Mouse (Mus musculus) spleen, adult 18-20 months (tissue): Measurements from ENCODE around the gene Gm20388.

Experiments used
- DNase-seq, 2 experiments: peaks; one replicate each; pipeline ENCODE4 v3.0.0; 2022; ENCODE audit warnings: mixed read lengths in 2 of 2

Gene Gm20388

GRCm38 (mm10) chr8:121934923-121935322 is 2024.3 kb downstream of the Gm20388 start:
- no peak for DNase-seq

- DNase-seq, result no peak
Measured at GRCm38 (mm10) chr8:121935341-121936294, 2025.0 kb downstream of the Gm20388 start.

- no peak for DNase-seq
Measured at GRCm38 (mm10) chr8:121936391-121936790, 2025.8 kb downstream of the Gm20388 start.

GRCm38 (mm10) chr8:121938732-121939131 is 2028.1 kb downstream of the Gm20388 start:
- no peak for DNase-seq

- no peak for DNase-seq
Measured at GRCm38 (mm10) chr8:121943057-121943540, 2032.5 kb downstream of the Gm20388 start.

DNA sequence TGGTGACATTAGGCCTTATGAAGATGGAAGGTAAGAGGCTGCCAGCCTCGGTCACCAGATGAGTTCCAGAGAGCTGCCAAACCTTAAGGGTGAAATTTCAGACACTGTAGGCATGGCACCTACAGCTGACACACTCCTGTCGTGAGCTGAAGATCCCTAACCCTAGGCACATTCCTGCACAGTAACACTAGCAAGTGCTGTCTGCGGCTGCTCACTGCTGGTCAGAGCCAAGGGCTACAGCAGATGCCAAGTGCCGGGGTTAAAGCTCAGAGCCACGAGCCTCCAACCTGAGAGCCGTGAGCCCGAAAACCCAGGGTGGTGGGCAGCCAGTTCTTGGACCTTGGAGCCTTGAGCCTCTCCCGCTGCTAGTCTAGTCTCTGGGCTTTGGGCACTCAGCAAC is 2033.1 kb downstream of the Gm20388 start:
- no peak for DNase-seq

- DNase-seq, result no peak
Measured at GRCm38 (mm10) chr8:121944831-121945230, 2034.2 kb downstream of the Gm20388 start, which contains the start of gene Car5a. Car5a (minus strand) TSS chr8:121944904.

GRCm38 (mm10) chr8:121946351-121946750 is 2035.7 kb downstream of the Gm20388 start:
- DNase-seq, result no peak

GRCm38 (mm10) chr8:121947047-121947752 is 2036.6 kb downstream of the Gm20388 start:
- no peak for DNase-seq

GRCm38 (mm10) chr8:121947753-121948141 is 2037.1 kb downstream of the Gm20388 start:
- peak; percentile 71 to 81 for DNase-seq

- no peak for DNase-seq
Measured at GRCm38 (mm10) chr8:121948321-121949145, 2037.9 kb downstream of the Gm20388 start.

GRCm38 (mm10) chr8:121949222-121949800 is 2038.7 kb downstream of the Gm20388 start, which contains the start of gene Banp:
Banp (plus strand) TSS chr8:121949750.
- no peak for DNase-seq

DNA sequence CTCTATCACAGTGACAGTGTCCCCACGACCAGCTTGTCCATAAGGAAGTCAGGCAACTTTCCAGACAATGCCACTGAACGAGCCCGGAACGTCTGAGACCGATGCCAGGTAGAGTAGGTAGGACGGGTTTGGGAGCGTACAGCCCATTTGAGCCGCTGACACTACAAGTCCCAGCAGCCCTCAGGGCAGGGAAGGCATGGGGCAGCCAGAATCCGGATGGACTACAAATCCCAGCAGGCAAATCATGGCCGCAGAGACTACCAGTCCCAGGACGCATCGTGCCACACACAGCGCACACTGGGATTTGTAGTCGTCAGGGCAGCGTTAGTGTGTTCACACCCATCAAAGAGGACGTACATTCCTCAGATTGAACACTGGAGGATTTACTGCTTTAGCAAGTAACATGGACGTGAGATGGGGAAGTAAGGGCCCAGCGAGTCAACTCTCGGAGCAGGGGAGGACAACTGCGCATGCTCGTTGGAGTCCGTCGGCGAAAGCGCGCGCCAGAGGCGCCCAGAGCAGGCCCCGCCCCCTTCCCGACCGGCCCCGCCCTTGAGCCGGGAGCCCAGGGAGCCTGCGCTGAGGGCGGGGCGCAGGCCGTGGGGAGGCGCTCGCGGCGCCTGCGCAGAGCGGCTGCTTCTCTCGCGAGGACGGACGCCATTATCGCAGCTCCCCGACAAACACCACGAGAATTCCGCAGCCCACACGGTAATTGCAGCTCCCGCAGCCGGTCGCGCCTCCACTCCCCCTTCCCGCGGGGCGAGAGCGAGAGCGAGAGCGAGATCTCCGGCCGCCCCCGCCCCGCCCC is 2039.5 kb downstream of the Gm20388 start:
- DNase-seq, result peak; percentile 98 to 99

- DNase-seq, result peak; percentile 44 to 49
Measured at GRCm38 (mm10) chr8:121950749-121951655, 2040.4 kb downstream of the Gm20388 start.

DNA sequence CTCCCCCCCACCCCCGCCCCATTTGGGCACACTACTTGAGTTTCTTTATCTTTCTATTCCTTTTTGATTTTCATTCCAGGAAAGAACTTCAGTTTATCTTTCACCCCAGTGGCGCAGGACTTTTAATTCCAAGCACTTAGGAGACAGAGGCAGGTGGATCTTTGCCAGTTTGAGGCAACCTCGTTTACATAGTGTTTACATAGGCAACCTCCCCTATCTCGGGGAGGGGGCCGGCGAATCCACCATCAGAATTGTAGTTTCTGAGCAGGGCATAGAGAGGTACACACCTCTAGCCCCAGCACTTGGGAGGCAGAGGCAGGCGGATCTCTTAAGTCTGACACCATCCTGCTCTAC is 2041.0 kb downstream of the Gm20388 start:
- no peak for DNase-seq

GRCm38 (mm10) chr8:121952122-121952521 is 2041.5 kb downstream of the Gm20388 start:
- DNase-seq, result no peak

- DNase-seq, result no peak
Measured at GRCm38 (mm10) chr8:121952800-121953199, 2042.2 kb downstream of the Gm20388 start.

DNA sequence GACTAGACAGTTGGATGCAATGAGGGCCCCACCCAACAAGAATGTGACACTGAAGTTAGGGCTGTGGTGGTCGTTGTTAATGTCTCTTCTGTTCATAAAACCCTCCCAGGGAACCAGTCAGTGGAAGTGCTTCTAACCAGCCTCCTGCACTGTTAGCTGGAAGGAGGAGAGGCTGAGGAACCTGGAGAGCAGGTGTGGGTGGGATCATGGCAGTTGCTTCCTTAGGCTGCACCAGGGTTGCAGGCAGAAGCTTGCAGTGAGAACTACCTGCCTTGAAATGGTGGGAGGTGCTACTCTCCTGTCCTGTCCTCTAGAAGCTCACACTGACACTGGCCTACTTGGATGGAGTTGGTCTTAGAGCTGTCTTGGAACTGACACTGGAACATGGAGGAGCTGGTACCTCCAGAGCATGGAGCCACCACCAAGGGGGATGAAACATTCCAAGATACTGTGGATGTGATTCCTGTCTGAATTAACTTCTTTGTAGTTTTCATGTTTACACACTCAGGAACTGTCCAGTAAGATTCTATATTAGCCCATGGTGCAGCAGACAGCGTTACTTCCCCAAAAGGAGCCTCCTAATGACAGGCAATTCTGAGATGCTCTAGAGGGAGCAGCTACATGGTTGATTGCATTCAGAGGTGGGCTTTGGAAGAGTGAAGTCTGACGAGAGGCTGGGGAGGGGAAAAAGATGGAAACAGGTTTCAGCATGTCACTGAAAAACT is 2043.3 kb downstream of the Gm20388 start:
- no peak for DNase-seq

- DNase-seq, result no peak
Measured at GRCm38 (mm10) chr8:121954981-121955555, 2044.4 kb downstream of the Gm20388 start.
